Mouse (Mus musculus) hindbrain, embryonic 12.5 days (tissue): Measurements from ENCODE around the gene Mettl3. TPM values are rescaled to one million over a fixed set of nuclear protein-coding genes. Genes with fewer than 3 reads are reported as not detected.

Experiments used
- ATAC-seq: fragments of 200-750 bp; cut with Nextera tagmentation; 2 replicates; pipeline ENCODE4 v1.8.0; 2017; ENCODE audit warnings: moderate TSS enrichment; ENCODE audit not compliant: low FRiP score
- H3K27ac ChIP-seq: fragments of 300-500 bp; sonication (generic); 2 replicates; pipeline ENCODE4 v1.5.1; 2016; ENCODE audit warnings: mild to moderate bottlenecking
- H3K27me3 ChIP-seq: fragments of 300-500 bp; sonication (generic); 2 replicates; pipeline ENCODE4 v1.6.1; 2016; ENCODE audit warnings: mild to moderate bottlenecking
- H3K36me3 ChIP-seq: fragments of 300-500 bp; sonication (generic); 2 replicates; pipeline ENCODE4 v1.6.1; 2016; ENCODE audit warnings: mild to moderate bottlenecking
- H3K4me1 ChIP-seq: fragments of 300-500 bp; sonication (generic); 2 replicates; pipeline ENCODE4 v1.6.1; 2016
- H3K4me2 ChIP-seq: fragments of 300-500 bp; sonication (generic); replicated peaks from 2 replicates; pipeline ENCODE4 v1.6.1; 2016; ENCODE audit warnings: mild to moderate bottlenecking
- H3K4me3 ChIP-seq: fragments of 300-500 bp; sonication (generic); 2 replicates; pipeline ENCODE4 v1.5.1; 2016; ENCODE audit warnings: mild to moderate bottlenecking
- H3K9ac ChIP-seq: fragments of 300-500 bp; sonication (generic); 2 replicates; pipeline ENCODE4 v1.6.1; 2016; ENCODE audit warnings: mild to moderate bottlenecking, moderate library complexity
- H3K9me3 ChIP-seq: fragments of 300-500 bp; sonication (generic); replicated peaks from 2 replicates; pipeline ENCODE4 v1.6.1; 2016; ENCODE audit warnings: mild to moderate bottlenecking
- whole genome bisulfite sequencing: fragments of 180-500 bp; shearing (Covaris S2); methylation state at CpG from one replicate; pipeline ENCODE4 v1.1.7; 2016; 5-methylcytosine and 5-hydroxymethylcytosine counted together
- polyA plus RNA-seq: library from polyadenylated mRNA; unstranded; fragments of >200 nt; fragmentation: Nextera tagmentation; extraction: Ambion mirVana; gene quantifications from 2 replicates; pipeline ENCODE4 v1.2.1, GENCODE M21; 2016

Mettl3 gene
- polyA plus RNA-seq = 54.7 and 56.1 TPM in 2 replicates

DNA sequence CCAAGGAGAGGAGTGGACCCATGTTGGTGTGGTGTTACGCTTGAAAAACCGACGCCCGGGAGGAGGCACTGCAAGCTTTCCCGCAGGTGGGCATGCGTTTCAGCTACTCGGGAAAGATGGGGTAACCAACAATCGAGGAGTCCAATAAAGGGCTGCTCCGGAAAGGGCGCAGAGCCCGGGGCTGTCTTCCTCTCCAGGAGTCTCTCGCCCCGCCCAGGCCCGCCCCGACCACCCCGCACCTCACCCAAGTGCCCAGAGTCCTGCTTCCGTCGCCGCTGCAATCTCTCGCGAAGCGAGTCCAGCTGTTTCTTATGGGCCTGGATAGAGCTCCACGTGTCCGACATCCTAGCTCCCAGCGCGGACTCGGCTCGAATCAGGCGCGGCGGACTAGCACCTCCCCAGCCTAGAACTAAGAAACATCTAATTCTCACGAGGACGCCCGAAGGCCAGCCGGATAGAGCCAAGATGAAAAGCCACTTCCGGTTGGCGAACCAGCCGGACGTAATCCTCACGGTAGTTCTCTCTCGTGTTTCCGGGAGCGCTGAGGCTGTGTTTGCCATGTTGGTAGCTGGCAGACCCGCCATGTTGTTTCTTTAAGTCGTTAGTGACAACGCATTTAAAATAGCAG lies at the start of gene Mettl3:
Mettl3 (minus strand) TSS at position 485 of the 628 bp plus-strand sequence.
- no peaks in the 10 kb centered on the region for H3K27me3 ChIP-seq
- no peaks in the 10 kb centered on the region for H3K9me3 ChIP-seq
- H3K4me2 ChIP-seq = peak within 1 kb of the TSS; percentile 77
- H3K36me3 ChIP-seq = peaks cover 19% of the 10 kb centered on the region
- H3K27ac ChIP-seq = peak within 1 kb of the TSS; percentile 96
- peaks cover 5% of the 10 kb centered on the region for H3K4me1 ChIP-seq
- ATAC-seq = peak; percentile 96
- under 1% methylated on average over 45 of the region's 46 CpGs for WGBS
- H3K4me3 ChIP-seq = peak within 1 kb of the TSS; percentile 74
- peak within 1 kb of the TSS; percentile 82 for H3K9ac ChIP-seq

DNA sequence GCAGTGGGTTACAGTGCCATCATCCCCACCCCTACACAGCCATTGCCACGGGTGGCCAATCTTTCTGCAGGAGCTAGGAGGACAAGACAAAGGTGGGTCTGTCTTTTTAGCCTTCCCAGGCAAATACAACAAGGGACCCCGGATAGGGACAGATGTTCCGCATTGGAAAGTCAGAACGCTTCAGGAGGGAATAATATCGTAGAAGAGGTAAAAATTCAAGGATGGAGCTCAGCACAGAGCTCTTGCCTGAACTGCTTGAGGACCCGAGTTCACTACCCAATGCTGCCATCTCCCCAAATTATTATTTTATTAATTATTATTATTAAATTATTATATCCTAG lies 34.6 kb upstream of the Mettl3 start:
- Histone ChIP-seq H3K4me1 (no peaks in the 10 kb centered on the region), H3K36me3 (no peaks in the 10 kb centered on the region), H3K27ac (no peak overlapping the region), H3K9me3 (peaks cover 4% of the 10 kb centered on the region; the same call in 1 of the 2 replicates), H3K27me3 (no peaks in the 10 kb centered on the region), H3K4me2 (peak overlapping the region; percentile 43; the same call in 1 of the 2 replicates), H3K4me3 (no peak overlapping the region), H3K9ac (no peak overlapping the region)
- no peak for ATAC-seq
- 80% methylated on average over 6 of the region's 6 CpGs for WGBS

DNA sequence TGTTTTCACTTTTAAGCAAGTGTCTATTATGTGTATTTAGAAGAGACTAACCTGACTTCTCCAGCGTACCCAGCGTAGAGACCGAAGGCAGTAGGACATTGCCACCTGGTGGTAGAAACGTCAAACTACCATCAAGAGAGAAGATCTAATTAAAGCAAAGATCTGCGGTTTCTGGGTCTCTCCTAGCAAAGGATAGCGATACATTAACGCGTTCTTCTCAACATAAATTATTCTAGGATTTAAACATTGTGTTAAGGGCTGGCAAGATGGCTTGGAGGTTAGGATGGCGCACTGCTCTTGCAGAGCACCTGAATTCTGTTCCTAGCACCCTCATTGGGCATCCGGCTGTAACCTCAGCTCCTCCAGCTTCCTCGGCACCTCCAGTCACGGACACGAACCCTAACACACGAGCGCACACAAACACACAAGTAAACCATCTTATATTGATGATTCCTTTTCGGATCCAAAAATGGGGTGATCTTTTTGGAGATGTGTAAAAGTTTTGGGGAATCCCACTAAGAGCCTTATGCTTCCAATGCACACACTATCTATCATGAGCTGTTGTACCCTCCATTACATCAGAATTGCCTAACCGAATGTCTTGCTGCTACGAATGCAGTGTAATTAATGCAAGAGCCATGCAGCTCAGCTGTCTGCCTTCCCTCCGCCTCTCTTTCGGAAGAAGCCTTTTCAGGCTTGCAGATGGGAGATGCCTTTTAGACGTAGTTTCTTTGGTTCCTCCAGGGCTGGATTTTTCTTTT lies 34.0 kb upstream of the Mettl3 start:
- Histone ChIP-seq H3K9ac (no peak overlapping the region), H3K4me1 (no peaks in the 10 kb centered on the region), H3K4me2 (peak overlapping the region; percentile 43), H3K4me3 (peak overlapping the region; percentile 11), H3K9me3 (no peaks in the 10 kb centered on the region), H3K27me3 (no peaks in the 10 kb centered on the region), H3K36me3 (no peaks in the 10 kb centered on the region), H3K27ac (no peak overlapping the region)
- peak; percentile 69 for ATAC-seq
- 32% methylated on average over 21 of the region's 21 CpGs for WGBS

DNA sequence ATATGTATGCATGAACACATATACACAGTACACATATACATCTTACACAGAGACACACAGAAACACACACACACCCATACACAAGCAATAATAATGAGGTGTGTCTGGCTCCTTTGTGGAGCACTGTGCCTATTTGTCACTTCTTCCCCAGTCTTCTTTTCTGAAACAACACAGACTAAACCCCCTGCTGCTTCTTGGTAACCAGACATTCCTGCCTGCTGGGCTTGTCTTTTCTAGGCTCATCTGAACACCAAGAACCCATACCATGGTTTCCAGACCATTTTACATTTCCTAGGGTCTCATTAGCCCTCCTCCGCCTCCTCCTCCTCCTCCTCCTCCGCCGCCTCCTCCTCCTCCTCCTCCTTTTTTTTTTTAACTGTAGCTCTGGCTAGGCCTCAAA lies 27.2 kb upstream of the Mettl3 start:
- peaks cover 3% of the 10 kb centered on the region for H3K27me3 ChIP-seq
- ATAC-seq = no peak
- H3K4me2 ChIP-seq = no peak overlapping the region
- H3K9me3 ChIP-seq = no peaks in the 10 kb centered on the region
- no peak overlapping the region for H3K27ac ChIP-seq
- no peak overlapping the region for H3K4me3 ChIP-seq
- no peak overlapping the region for H3K9ac ChIP-seq
- no peaks in the 10 kb centered on the region for H3K36me3 ChIP-seq
- 53% methylated on average over 3 of the region's 3 CpGs for WGBS
- peaks cover 11% of the 10 kb centered on the region for H3K4me1 ChIP-seq

DNA sequence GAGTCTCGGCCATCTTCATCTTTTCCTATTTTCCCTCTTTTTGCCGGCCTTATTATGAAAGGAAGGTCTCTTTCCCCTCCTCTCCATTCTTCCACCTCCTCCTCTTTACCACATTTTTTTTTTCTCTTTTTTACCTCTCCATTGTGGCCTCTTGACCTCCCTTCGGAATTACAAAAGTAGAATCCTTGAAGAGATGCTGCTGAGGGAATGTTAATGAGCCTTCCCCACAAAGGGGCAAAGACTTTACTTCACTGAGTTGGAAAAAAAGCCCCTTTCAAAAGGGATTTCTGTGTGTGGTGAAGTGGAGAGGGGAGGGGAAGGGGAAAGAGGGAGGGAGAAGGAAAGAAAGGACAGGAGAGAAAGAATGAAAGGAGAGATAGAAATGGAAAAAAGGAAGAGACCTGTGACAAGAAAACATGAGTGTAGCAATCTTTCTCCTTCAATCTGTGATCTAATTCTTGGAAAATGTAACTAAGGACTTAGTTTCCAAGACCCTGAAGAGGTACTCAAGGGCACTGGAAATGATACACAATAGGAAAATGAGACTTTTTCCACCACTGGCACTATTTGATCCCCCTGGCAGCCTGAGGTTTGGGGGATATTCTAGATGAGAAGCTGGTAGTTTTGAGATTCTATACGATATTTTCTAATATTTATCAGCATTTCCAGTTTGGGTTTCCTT lies 26.3 kb upstream of the Mettl3 start:
- 12% methylated on average over 4 of the region's 4 CpGs for WGBS

DNA sequence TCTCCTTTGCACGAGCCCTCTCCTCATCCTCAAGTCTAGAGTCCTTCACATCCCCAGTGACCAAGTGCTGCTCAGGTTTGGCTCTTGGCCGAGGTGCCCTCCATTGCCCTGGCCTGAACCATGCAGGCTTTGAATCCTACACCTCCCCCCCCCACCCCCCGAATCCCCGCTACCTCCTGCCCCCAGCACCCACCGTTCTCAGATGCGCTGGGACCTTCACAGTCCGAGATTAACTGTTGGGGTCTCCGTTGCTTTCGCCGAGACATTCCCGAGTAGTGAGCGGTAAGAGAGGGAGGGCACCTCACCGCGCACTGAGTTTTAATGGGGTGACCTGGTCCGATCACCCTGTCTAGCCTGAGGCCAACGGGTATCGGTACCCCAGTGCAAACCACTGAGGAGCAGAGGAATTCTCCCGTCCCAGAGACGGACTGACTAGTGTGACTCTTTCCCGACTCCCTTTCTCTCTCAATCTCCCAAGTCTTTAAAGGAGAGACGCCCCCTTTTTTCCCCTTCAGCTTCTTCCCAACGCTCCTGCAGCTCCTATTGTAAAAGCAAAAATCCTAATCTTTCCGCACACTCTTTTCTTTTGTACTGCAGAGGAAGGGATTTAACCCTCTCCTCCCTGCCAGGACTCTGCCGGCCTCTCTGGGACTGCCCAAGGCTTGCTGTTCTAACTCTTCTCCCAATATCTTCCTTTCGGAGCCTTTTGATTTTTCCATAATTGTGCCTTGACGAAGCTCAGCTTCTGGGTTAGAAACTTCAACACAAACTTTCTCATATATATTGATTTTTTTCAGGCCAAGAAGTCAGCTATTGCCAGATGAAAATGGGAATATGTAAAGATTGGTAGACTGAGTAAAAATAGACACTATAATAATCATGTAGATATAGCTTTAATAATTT lies 23.2 kb upstream of the Mettl3 start, which contains the start of gene Sall2:
Sall2 (minus strand) TSS at position 853 of the 903 bp plus-strand sequence.
- peak within 1 kb of the TSS; percentile 76 for H3K9ac ChIP-seq
- ATAC-seq = peak; percentile 75
- under 1% methylated on average over 26 of the region's 26 CpGs for WGBS
- H3K9me3 ChIP-seq = no peaks in the 10 kb centered on the region
- peaks cover 28% of the 10 kb centered on the region for H3K4me1 ChIP-seq
- peaks cover 3% of the 10 kb centered on the region for H3K27me3 ChIP-seq
- no peaks in the 10 kb centered on the region for H3K36me3 ChIP-seq
- peak within 1 kb of the TSS; percentile 88 for H3K27ac ChIP-seq
- peak within 1 kb of the TSS; percentile 85 for H3K4me2 ChIP-seq
- H3K4me3 ChIP-seq = peak within 1 kb of the TSS; percentile 57

More for the DNA sequence above, 26.3 kb upstream of the Mettl3 start:
- H3K36me3 ChIP-seq = no peaks in the 10 kb centered on the region
- peaks cover 19% of the 10 kb centered on the region for H3K4me1 ChIP-seq
- peaks cover 3% of the 10 kb centered on the region for H3K27me3 ChIP-seq
- no peak for ATAC-seq
- no peak overlapping the region for H3K4me3 ChIP-seq
- H3K9me3 ChIP-seq = no peaks in the 10 kb centered on the region
- H3K4me2 ChIP-seq = peak overlapping the region; percentile 13; the same call in 1 of the 2 replicates
- no peak overlapping the region for H3K9ac ChIP-seq
- peak overlapping the region; percentile 67 for H3K27ac ChIP-seq

DNA sequence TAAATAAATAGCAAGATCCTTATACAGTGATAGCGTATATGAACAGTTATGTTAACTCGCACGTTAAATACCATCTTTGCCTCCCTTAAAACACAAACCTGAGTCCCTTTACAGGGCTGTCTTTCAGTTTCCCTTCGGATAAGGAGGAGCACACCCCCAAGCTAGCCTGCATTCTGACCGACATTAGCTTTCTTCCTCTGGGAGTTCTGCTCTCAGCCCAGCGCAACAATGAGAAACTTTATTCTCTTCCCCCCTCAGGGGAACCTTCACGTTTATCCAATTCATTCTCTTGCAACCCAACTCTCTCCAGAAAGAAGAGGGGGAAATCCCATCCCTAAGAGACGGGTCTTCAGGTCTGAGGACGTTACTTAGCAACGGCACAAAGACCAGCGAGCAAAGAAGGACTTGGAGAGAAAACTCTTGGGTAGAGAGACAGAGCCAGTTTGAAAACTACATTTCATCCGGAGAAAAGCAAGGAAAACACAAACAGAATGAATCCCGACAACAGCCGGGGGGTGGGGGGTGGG lies 22.5 kb upstream of the Mettl3 start:
- peak overlapping the region; percentile 85 for H3K4me2 ChIP-seq
- H3K36me3 ChIP-seq = no peaks in the 10 kb centered on the region
- under 1% methylated on average over 14 of the region's 14 CpGs for WGBS
- peaks cover 28% of the 10 kb centered on the region for H3K4me1 ChIP-seq
- H3K9ac ChIP-seq = peak overlapping the region; percentile 76
- peaks cover 3% of the 10 kb centered on the region for H3K27me3 ChIP-seq
- H3K9me3 ChIP-seq = no peaks in the 10 kb centered on the region
- peak overlapping the region; percentile 88 for H3K27ac ChIP-seq
- ATAC-seq = peak; percentile 70
- H3K4me3 ChIP-seq = peak overlapping the region; percentile 57

DNA sequence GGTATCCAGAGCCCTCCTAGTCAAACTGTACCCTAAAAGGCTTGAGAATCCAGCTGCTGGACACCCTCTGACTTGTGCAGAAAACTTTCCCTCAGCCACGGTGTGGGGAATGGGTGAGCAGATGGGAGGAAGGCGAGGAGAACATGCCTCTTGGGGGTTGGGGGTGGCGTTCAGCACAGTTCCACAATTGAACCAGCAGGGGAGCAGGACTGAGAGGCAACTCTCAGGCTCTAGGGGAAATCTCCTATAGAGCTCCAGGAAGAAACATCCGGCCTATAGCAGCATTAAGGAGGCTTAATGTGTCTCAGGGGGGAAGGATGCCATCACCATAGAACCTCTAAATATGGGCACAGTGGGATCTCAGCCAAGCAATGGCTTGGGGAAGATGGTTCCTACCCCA lies 21.0 kb upstream of the Mettl3 start:
- H3K9ac ChIP-seq = peak overlapping the region; percentile 41
- peak overlapping the region; percentile 30; the same call in 1 of the 2 replicates for H3K27ac ChIP-seq
- ATAC-seq = peak; percentile 33; the same call in 1 of the 2 replicates
- peaks cover 3% of the 10 kb centered on the region for H3K27me3 ChIP-seq
- H3K4me3 ChIP-seq = peak overlapping the region; percentile 57; the same call in 1 of the 2 replicates
- peaks cover 28% of the 10 kb centered on the region for H3K4me1 ChIP-seq
- H3K36me3 ChIP-seq = no peaks in the 10 kb centered on the region
- H3K9me3 ChIP-seq = no peaks in the 10 kb centered on the region
- WGBS = 3% methylated on average over 4 of the region's 4 CpGs
- peak overlapping the region; percentile 85 for H3K4me2 ChIP-seq

DNA sequence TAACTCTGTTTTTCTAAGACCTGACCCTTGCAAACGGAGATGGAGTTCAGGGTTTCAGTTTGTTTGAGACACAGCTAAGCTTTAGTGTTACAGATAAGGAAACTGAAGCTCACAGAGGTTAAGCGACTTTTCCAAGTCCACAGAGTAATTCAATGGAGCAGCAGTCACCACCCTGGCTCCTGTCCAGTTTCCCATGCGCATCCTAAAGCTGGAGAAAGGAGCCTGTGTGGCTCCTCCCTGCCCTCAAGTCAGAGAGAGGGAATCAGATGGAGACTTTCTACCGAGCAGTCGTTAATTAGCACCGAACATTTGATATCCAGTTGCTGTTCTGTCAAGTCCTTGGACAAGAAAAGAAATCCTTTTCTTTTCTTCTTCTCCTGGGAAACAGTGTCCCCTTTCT lies 14.4 kb upstream of the Mettl3 start:
- Histone ChIP-seq H3K9ac (no peak overlapping the region), H3K27me3 (no peaks in the 10 kb centered on the region), H3K27ac (no peak overlapping the region), H3K4me3 (no peak overlapping the region), H3K9me3 (no peaks in the 10 kb centered on the region), H3K4me1 (peaks cover 17% of the 10 kb centered on the region), H3K4me2 (no peak overlapping the region), H3K36me3 (peaks cover 6% of the 10 kb centered on the region)
- 73% methylated on average over 6 of the region's 6 CpGs for WGBS
- no peak for ATAC-seq

DNA sequence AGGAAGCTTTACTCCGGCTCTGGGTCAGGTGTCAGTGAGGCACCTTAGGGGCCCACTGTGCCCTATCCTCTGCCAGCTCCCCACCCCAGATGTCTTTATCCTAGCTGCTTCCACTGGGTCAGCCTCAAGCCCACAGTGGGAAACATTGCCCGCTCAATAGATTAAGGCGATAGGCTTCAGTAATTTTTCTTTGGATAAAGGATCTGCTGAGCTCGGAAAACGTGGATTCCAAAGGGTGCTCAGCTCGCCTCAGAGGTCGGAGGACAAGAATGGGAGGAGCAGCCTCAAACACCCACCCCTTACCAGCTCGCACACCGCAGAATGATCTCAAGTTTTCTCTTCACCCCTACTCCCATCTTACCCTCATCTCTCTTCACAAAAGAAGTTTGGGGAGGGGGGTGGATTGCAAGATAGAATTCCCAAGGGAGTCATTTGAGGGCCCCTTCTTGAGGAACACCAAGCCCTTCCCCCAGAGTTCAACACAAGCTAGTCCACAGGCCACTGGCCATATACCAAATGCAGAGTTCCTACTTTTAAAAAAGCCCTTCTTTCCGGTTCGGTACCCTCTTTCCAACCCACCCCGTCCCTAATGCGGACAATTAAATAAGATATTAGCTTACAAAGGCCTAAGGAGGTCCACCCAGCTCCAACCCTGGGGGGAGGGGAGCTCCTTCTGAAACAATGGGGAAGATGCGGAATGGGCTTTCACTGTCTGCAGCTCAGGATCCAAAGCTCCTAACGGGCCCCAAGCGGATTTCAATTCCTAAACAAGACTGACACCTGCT lies 11.7 kb upstream of the Mettl3 start:
- Histone ChIP-seq H3K4me3 (peak overlapping the region; percentile 80), H3K9me3 (no peaks in the 10 kb centered on the region), H3K4me1 (peaks cover 44% of the 10 kb centered on the region), H3K9ac (peak overlapping the region; percentile 95), H3K27ac (peak overlapping the region; percentile 97), H3K4me2 (peak overlapping the region; percentile 84), H3K36me3 (peaks cover 34% of the 10 kb centered on the region), H3K27me3 (no peaks in the 10 kb centered on the region)
- WGBS = 3% methylated on average over 16 of the region's 16 CpGs
- ATAC-seq = peak; percentile 83
